Mouse (Mus musculus) bone marrow macrophage, adult 2 months (primary cell): ENCODE data around the gene Klk1b4.
"Not testable (repeated sequence)": the region's sequence is repeated elsewhere in the genome, so short reads cannot be mapped to it uniquely, and the experiment has no call there.

Source experiments
- CTCF ChIP-seq: IDR thresholded peaks from 2 replicates; pipeline ENCODE4 v1.5.1; 2012; ENCODE audit warnings: low read depth, mild to moderate bottlenecking, low read length, moderate library complexity
- POLR2A ChIP-seq: IDR thresholded peaks from 2 replicates; pipeline ENCODE4 v1.6.1; 2012; ENCODE audit warnings: mild to moderate bottlenecking, low read depth, low read length, borderline replicate concordance

GRCm38 (mm10) chr7:44207135-44207534, at the start of gene Klk1b4:
- TF ChIP-seq POLR2A, CTCF: not testable (repeated sequence)
